Mouse (Mus musculus) cerebellum, adult 11 months (tissue): Measurements from ENCODE around the gene Cul1.
A peak's percentile ranks its signal among the peaks of the same experiment; 100 is the strongest.
"Not testable (repeated sequence)": the region's sequence is repeated elsewhere in the genome, so short reads cannot be mapped to it uniquely, and the experiment has no call there.

ENCODE experiments used
- DNase-seq: peaks from one replicate; pipeline ENCODE4 v3.0.0; 2022

Gene Cul1

DNA sequence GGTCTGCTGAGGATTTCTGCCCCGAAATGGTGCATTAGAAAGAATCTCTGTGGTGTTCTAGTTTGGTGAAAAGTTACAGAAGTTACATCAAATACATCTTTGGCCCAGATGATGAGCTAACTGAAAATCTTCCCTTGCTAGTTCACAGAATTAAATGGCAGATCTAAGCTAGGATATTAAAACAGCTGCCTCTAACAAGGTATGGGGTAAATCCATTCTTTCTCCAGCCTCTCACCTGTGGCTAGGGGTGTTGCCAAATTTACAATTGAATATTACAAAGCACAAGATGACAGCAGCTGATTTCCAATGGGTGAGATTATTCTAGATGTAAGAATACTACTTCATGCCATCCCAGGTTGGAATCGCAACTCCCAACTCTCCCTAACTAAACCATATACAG is at the start of gene Cul1:
TSS of gene Cul1 (plus strand) at position 301 of the 400 bp plus-strand sequence.
- DNase-seq, result no peak

DNA sequence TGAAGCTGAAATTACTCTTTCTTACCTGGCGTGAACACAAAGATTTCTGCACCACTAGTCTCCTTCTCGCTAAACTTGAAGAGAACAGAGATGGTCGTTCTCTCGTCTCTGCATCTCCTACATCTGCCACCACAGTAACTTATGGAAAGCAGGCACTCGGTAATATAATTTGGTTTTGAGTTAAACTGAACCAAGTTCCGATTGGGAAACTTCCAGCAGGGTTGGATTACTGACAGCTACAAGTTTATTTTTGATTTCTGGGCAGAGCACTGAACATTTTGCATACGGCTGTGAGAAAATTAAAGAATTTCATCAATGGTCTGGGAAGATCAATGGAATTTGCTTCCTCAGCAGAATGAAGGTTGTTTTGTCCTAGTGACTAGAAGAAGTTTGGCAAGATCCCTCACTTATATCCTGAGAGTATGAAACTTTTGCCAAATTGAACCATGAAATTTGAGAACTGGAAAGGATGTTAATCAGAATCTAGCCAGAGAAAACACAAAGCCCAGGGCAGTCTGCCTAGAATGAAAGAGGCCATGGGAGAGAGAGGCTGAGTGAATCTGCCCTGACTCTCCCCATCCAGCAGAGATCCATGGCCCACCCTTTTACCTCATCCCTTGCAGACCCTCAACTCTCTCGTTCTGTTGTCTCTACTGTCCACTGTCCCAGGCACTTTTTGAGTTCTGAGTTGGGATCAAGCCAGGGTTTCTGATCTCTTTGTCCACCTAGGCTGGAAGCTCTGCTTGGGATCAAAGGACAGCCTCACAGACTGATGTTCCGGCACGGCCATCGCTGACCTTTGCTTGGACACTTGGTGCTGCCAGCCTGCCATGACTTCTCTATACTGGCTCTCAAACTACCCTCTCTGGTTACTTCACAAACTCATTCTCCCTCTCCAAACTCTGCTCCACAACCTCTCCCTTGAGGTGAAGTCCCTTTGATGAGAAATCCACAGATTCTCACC is 48.5 kb upstream of the Cul1 start:
- no peak for DNase-seq

DNA sequence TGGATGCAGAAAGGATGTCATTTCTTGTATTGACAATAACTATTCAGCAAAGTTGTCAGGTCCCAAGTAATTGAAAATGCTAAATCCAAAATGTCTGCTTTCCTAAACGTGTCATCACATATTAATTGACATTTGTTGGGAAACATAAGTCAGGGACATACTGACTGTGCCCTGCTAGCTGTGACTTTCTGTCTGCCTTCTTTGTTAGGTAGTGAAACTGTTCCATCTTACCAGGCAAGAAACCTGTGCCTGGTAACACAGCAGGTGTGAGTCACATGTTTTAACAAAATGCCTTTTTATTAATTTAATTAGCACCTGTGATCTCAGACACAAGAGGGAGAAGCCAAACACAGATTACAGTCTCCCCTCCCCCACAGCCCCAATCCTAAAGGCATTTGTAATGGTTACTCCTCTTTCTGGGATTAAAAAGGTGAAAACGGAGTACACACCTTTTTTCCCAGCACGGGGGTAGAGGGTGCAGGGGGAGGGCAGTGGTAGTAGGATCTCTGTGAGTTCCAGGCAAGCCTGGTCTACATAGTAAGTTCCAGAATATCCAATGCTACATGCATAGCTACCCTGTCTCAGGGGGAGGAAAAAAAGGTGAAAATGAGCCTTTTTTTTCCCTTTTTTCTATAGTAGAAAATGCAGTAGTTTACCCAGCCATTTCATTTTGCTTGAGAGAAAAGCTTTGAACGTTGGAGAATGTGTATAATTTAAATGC is 40.2 kb upstream of the Cul1 start:
- DNase-seq, result no peak

DNA sequence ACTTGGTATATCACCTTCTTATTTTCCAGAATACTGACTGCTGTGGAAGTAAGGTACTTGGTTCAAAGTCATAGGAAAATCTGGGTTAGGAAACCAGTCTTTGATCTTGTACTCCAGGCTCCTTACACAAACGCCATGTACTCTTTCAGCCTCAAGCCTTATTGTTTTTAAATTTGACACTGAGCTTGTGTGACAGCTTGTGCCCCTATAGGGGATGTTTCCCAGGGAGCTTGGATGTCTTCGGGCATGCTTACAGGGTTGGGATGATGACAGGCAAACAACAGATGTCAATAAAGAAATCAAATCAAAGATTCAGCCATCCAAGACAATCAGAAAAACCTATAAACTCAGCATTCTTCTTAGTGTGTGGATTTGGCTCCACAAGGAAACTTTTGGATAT is 39.5 kb upstream of the Cul1 start:
- DNase-seq, result no peak

DNA sequence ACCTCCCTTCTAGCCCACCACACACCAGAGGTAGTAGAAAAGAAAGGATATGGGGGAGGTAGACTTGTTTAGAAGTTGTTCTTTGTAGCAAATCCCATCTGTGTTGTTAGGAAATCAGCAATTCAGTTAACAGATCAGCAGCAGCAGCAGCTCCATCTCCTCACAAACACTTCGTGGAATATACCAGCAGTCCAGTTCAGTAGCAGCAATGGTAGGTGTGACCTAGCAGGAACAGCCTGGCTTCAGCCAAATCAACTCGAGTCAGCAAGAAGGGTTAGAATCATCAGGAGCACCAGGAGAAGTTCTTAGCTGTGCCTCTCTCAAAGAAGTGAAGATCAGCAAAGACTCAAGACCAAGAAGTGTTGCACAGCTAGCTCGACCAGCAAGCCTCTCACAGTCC is 34.5 kb upstream of the Cul1 start:
- DNase-seq, result no peak

DNA sequence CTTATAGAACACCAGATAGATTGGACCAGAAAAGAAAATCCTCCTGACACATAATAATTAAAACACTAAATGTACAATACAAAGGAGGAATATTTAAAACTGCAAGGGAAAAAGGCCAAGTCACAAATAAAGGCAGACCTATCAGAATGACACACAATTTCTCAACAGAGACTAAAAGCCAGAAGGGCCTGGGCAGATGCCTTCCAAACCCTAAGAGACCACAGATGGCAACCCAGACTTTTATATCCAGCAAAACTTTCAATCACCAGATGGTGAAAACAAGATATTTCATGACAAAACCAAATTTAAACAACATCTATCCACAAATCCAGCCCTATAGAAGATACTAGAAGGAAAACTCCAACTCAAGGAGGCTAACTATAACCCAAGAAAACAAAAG is 33.0 kb upstream of the Cul1 start:
- DNase-seq, result no peak

DNA sequence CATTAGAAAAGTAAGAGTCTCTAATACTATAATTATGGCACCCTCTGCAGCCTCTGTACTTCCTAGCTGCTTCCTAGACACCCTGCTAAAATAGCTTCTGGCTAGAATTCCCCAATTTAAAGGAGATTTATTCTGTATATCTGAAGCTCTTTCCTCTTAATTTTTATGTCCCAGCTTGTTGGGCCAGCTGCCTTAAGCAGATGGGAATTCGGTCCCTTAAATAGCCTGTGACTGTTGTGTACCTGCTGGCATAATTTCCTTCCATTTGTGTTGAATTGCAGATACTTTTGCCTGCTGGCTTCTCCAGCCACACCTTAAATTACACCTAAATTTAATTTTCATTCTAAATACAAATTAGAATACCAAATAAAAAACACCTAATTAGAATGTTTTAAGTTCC is 32.0 kb upstream of the Cul1 start:
- no peak for DNase-seq

DNA sequence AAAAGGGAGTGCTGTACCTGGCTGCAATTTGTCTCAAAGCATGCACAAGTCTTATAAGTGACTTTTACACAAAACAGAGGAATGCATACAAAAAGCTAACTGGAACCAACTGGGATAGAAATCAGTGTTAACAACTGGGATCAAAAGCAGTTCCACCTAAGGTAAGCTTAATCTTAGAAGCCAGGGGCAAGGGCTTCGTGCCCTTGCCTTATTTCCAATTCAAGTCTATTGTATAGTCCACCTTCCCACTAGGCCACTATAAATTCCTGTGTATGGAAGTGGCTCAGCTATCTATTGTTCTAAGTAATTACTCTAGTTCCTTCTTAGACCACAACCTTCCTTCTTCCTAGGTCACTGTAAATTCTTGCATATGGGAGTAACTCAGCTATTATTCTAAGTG is 27.1 kb upstream of the Cul1 start:
- DNase-seq, result no peak

DNA sequence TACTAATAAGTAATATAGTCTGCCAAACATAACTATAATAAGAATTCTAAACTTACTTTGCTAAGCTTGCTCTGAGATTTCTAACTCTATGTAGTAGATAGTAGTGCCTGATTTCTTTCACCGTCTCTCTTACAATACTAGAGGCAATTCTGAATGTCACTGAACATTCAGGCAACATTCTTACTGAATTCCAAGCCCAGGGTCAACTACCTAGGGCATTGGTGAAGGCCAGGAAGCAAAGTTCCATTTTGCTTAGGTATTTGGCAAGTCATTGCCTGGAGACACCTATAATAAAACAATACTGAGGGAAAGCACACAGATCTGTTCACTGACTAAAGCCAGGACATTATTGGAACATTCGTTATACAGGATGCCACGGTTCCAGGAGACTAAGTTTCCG is 26.6 kb upstream of the Cul1 start:
- not testable (repeated sequence) for DNase-seq

DNA sequence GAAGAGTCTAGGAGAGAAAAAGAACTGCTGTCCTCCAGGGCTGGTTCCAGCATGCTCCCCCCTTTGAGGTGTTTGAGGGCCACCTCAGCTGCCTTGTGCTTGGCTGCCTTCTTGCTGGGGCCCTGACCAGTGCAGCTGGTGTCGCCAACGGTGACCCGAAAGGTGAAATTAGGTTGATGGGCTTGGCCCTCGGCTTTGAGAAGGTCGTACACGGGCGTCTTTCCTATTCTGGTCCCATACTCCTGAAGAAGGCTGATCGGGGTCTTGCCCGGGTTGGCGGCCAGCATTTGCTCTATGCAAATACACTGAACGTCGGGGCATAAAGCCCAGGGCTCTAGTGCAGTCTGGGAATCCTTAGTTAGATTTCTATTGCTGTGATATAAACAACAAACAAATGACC is 20.4 kb upstream of the Cul1 start:
- not testable (repeated sequence) for DNase-seq

DNA sequence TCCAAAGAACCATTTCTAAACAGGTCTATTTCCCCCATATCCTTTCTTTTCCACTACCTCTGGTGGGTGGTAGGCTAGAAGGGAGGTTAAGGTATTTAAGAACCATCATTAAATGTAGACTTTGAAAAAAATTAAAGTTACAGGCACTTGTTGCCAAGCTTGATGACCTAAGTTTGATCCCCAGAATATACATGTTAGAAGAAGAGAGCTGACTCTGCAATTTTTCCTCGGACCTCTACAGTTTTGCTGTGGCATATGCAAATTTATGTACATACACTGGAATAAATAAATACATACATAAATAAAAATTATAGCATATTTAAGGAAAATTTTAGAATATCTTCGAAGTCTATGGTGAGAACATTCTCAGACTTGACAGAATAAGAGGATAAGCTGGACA is 13.1 kb upstream of the Cul1 start:
- DNase-seq, result no peak

DNA sequence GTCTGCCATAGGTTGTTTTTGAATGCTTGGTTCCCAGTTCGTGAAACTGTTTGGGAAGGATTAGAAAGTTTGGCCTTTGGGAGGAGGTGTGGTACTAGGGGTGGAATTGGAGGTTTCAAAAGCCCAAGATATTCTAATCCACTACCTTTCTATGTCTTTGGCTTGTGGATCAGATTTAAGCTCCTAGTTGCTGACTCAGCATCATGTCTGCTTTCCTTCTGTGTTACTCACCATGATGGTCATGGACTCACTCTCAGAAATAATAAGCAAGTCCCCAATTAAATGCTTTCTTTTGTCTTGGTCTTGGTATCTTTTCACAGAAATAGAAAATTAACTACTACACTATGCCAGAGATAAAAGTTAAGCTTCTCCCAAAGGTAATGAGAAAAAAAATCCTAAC is 5.5 kb upstream of the Cul1 start:
- no peak for DNase-seq

DNA sequence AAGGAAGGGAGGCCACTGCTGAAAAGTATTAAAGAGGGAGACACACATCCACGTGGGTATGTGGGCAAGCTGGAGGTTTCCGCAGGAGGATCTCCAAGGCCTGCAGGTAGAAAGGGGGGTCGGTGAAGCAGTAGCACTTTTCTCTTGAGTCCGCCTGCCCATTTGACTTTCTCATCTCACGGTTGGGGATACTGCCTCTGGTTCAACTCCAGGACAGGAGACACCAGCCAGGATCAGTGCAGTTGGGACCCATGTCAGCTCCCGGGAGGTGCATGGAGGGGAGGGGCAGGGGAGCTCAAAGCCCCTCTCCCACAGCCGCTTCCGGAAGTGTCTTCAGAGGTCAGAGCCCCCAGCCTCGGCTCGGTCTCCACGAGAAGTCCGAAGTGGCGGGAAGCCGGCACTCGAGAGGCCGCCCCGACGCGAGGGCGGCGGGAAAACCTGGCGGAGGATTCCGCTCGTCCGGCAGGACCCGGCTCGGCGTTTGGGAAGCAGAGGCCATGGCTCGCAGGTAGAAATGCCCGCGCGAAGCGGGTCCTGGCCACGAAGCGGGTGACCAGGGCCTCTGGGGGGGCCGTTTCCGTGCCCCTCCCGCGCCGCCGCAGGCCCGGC is 428 bp downstream of the Cul1 start:
- DNase-seq, result no peak

DNA sequence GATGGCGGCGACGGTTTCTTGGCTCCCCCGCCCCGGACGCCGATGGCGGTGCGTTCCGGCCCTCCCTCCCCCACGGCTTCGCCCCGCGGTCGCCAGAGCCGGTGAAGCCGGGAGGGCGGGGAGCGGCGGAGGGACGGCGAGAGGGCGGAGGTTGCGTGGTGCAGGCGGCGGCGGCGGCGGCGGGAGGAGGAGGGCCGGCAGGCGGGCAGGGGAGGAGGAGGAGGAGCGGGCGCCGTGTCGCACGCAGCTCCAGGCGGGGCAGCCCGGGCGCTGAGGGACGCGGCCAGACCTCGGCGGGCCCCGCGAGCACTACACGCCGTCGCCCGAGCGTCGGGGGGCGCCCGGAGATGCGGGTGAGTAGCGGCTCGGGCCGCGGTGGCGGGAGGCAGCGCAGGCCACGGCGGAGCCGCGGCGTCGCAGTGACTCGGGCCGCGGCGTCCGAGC is 955 bp downstream of the Cul1 start:
- peak; percentile 84 for DNase-seq

DNA sequence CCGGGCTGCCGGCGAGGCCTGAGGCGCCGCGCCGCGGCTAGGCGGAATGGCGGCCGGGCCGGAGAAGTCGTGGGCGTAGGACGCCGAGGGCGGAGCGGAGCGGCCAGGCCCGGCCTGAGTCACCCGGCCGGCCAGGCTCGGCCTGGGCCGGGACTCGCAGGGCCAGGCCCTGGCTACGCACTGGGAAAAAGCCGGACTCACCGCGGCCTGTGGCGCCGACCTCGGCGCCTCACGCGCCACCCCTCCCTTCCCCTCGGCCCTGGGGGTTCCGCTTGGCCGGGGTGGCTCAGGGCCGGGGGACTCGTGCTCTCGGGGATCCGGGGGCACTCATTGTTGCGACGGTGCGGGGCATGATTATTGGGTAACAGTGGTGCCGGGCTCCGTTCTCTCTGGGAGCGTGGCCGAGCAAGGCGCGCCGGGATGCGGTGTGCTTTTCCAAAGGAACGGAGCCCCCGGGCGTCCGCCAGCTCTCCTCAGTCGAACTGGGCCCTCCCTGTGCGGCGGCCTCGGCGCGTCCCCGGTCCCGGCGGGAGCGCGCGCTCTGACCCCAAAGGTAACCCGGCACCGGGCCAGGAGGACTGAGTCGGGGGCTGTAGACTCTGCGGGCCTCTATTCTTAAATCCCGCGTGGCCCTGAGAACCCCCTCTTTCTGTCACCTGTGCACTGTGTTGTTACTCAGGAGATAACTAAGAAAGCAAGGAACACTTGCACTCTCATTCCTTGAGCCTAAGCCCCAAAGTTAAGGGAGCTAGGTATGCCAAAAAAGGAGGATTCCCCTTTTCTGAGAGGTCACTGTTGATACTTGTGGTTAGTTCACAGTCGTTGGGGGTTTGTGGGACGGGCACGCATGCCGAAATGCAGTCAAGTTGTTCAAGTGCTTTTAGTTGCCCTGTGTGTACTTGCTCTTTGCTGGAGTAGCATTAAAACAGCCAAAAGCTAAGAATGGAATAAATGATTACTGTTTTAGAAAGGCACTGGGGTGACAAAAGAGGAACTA is 1.7 kb downstream of the Cul1 start:
- peak; percentile 63 for DNase-seq

DNA sequence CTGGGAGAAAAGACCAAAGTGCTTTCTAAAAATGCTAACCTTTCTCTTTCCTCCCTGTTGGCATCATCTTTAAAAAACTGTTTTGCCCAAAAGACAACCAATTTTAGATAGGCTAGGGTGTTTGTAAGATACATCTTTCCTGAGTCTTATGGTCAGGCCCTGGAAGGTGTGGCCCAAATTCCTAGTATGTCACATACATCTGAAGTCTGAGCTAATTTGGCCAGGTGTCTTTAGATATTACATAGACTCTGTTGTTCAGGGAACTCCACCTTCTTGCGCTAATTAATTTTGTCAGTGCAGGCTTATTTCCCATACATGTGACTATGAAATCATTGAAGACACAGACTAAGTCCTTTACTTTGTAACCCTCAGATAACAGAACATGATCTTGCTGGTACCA is 2.6 kb downstream of the Cul1 start:
- no peak for DNase-seq

DNA sequence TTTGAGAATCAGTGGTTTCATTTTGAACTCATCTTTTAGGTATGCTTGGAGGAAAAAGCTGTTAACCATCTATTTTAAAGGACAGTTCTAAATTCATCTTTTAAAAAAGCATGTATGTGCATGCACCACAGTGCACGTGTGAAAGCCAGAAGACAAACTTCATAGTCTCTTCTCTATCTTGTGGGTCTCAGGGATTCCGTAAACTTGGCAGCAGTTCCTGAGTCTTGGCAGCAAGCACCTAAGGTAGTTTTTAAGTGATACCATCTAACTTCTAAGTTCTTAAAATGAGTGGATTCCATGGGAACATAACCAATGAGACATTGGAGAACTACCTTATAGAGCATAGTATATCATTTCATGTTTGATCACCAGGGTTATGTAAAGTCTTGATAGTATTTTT is 3.7 kb downstream of the Cul1 start:
- DNase-seq, result no peak

DNA sequence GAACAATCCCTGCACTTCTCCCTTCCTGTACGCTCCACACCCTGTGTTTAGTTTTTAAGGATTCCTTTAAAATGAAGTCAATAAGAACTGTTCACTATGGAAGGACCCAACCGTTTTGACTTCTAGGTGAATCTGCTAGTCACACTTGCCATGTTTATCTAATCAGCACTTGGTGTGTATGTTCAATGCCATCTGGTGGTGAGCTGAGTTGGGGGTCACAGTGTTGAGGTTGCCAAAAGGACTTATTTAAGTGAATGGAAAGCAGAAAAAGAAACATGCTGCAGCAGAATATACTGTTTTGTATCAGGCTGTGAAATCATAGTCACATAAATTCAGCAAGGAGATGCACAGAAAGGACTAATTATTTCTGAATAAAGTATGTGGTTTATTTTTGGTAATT is 12.2 kb downstream of the Cul1 start:
- DNase-seq, result no peak

DNA sequence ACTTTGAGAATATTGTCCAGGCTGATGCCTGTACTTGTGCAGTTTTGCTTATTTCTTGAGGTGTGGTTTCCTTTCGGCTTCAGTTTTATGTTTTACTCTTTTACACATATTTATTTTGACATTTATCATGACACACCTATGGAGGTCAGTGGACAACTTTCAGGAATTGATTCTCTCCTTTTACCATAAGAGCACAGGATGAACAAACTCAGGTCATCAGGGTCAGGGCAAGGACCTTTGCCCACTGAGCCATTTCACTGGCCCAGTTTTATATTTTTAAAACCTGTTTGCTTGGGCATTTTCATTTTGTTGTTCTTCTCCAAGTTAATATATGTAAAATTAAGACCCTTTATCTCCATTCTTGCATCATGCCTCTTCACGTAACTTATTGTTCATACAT is 13.3 kb downstream of the Cul1 start:
- no peak for DNase-seq

DNA sequence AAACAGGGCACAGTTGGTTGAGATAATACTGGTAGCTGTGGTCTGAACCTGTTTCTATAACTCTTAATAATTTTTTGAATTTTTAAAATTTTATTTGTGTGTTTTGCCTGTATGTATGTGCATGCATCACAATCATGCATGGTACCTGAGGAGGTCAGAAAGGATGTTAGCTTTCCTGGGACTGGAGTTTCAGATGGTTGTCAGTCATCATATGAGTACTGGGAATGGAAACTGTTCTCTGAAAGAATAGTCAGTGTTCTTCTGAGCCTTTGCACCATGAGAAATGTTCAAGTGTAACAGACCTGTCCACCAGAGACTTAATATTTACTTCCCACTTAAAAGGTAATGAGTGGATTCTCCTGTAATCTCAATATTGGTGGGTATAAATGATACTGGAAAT is 13.9 kb downstream of the Cul1 start:
- DNase-seq, result no peak

DNA sequence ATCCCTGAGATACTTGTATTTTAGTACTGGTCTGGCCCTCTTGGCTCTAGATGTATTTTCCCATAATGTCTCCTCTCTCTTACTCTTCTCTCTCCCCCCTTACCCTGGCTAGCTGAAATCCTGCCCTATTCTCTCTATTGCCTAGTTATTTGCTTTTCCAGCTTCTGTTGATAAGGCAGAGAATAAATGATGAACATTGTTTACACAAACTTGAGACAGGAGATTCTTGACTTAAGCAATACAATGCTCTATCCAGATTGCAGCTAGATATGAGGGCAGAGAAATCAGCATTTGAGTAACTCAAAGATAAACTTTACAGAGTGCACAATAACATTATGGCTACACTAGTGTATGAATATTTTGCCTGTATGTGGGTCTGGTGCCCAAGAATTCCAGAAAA is 16.6 kb downstream of the Cul1 start:
- DNase-seq, result no peak

DNA sequence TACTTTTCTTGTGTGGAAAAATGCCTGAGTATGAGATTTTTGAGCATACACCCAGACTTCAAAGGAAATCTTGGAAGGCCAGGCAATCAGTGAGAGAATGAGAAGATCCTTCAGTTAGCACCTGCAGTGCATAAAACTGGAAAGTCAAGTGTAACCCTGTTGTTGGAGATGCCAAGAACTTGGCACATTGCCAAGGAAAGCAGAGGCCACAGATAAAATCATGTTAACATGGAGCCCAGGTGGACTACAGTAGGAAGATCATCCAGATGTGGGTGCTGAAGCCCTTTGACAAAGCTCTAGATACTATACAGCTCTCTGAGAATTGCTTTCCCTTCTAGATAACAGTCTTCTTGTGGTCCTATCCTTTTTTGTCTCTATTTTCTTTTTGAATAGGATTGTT is 19.2 kb downstream of the Cul1 start:
- DNase-seq, result no peak

DNA sequence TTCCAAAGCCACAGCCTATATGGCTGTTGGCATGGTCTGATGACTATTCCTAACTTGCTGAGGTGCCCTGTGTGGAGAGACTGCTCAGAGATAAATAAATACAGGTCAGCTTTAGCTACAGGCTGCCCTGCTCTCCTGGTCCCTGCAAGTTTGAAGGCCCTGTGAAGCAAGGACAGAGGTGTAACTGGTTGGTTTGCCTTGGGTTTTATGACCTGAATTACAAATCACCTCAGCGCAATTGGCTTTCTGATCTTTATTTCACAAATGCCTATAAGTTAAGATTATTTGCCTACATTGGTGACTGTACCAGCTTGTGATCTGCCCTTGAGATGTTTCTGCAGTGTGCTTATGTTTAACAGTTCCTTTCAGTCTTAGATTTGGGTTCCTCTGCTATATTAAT is 28.8 kb downstream of the Cul1 start:
- no peak for DNase-seq
